Mouse (Mus musculus) myocyte (in vitro differentiated cells): ENCODE data around the gene Pacrg. TPM values are rescaled to one million over a fixed set of nuclear protein-coding genes. Genes with fewer than 3 reads are reported as not detected.

Source experiments
- H3K27me3 ChIP-seq: one replicate; pipeline ENCODE4 v1.6.1; 2011; ENCODE audit not compliant: control insufficient read depth, insufficient read depth, insufficient read length
- H3K36me3 ChIP-seq: one replicate; pipeline ENCODE4 v1.6.1; 2011; ENCODE audit not compliant: control insufficient read depth, insufficient read depth
- H3K4me2 ChIP-seq: one replicate; pipeline ENCODE4 v1.6.1; 2011; ENCODE audit warnings: low read depth, control low read depth
- H3K4me3 ChIP-seq: one replicate; pipeline ENCODE4 v1.5.1; 2011; ENCODE audit warnings: mild to moderate bottlenecking, control low read depth, moderate library complexity
- H3K79me2 ChIP-seq: one replicate; pipeline ENCODE4 v1.6.1; 2011; ENCODE audit not compliant: control insufficient read depth, insufficient read depth
- H3ac ChIP-seq: one replicate; pipeline ENCODE4 v1.6.1; 2011; ENCODE audit not compliant: control insufficient read depth, insufficient read length
- CEBPB ChIP-seq: IDR thresholded peaks from 2 replicates; pipeline ENCODE4 v1.6.1; 2011; ENCODE audit warnings: mild to moderate bottlenecking, moderate library complexity; ENCODE audit not compliant: poor library complexity, insufficient read depth, severe bottlenecking
- E2F4 ChIP-seq: IDR thresholded peaks from one replicate; pipeline ENCODE4 v1.6.1; 2011; ENCODE audit warnings: mild to moderate bottlenecking, control low read depth, moderate library complexity; ENCODE audit not compliant: insufficient read depth
- MAX ChIP-seq: IDR thresholded peaks from one replicate; pipeline ENCODE4 v1.6.1; 2011; ENCODE audit warnings: low read depth, mild to moderate bottlenecking, control low read depth
- MYOD1 ChIP-seq, 3 experiments: IDR thresholded peaks; one replicate each; pipeline ENCODE4 v1.6.1; 2011; ENCODE audit warnings: control low read depth in 2 of 3, low read depth in 2 of 3, mild to moderate bottlenecking in 2 of 3, moderate library complexity in 1 of 3; ENCODE audit not compliant: insufficient read length in 2 of 3, control insufficient read depth in 1 of 3
- MYOG ChIP-seq, 3 experiments: IDR thresholded peaks; one replicate each; pipeline ENCODE4 v1.6.1; 2011; ENCODE audit warnings: control low read depth in 2 of 3, low read depth in 2 of 3, mild to moderate bottlenecking in 2 of 3; ENCODE audit not compliant: insufficient read length in 2 of 3, control insufficient read depth in 1 of 3, insufficient read depth in 1 of 3
- POLR2A ChIP-seq: IDR thresholded peaks from one replicate; pipeline ENCODE4 v1.6.1; 2011; ENCODE audit warnings: low read depth, mild to moderate bottlenecking, control low read depth, moderate library complexity; ENCODE audit not compliant: insufficient read length
- POLR2AphosphoS2 ChIP-seq: IDR thresholded peaks from one replicate; pipeline ENCODE4 v1.6.1; 2011; ENCODE audit warnings: low read depth, control low read depth; ENCODE audit not compliant: insufficient read length
- REST ChIP-seq: IDR thresholded peaks from one replicate; pipeline ENCODE4 v1.6.1; 2011; ENCODE audit warnings: mild to moderate bottlenecking, control low read depth, moderate library complexity; ENCODE audit not compliant: insufficient read depth, insufficient read length
- SRF ChIP-seq: IDR thresholded peaks from one replicate; pipeline ENCODE4 v1.6.1; 2011; ENCODE audit warnings: low read depth; ENCODE audit not compliant: control insufficient read depth, insufficient read length
- TCF12 ChIP-seq: IDR thresholded peaks from one replicate; pipeline ENCODE4 v1.6.1; 2011; ENCODE audit warnings: mild to moderate bottlenecking, control low read depth; ENCODE audit not compliant: poor library complexity, insufficient read depth, severe bottlenecking
- TCF3 ChIP-seq: IDR thresholded peaks from one replicate; pipeline ENCODE4 v1.6.1; 2011; ENCODE audit warnings: low read depth, control low read depth; ENCODE audit not compliant: insufficient read length
- USF1 ChIP-seq: IDR thresholded peaks from one replicate; pipeline ENCODE4 v1.6.1; 2011; ENCODE audit warnings: low read depth, mild to moderate bottlenecking, control low read depth, moderate library complexity
- polyA plus RNA-seq: library from polyadenylated mRNA; unstranded; fragments of >200 nt; fragmentation: generic; extraction: Trizol; gene quantifications from one replicate; pipeline ENCODE4 v1.2.1, GENCODE M21; 2012; ENCODE audit warnings: missing spikeins

The Pacrg gene
- polyA plus RNA-seq, 1 experiment: 0.64 TPM

GRCm38 (mm10) chr17:10854207-10854606, 14.1 kb upstream of the Pacrg start:
- no peak overlapping the region for H3ac ChIP-seq
- H3K36me3 ChIP-seq: no peaks in the 10 kb centered on the region
- TF ChIP-seq REST: no peak
- TF ChIP-seq POLR2A: no peak
- no peak for TF ChIP-seq TCF3
- TF ChIP-seq SRF: no peak
- no peak for TF ChIP-seq USF1
- TF ChIP-seq MAX: no peak
- no peak for TF ChIP-seq POLR2AphosphoS2
- TF ChIP-seq TCF12: no peak
- TF ChIP-seq CEBPB: no peak
- TF ChIP-seq E2F4: no peak
- TF ChIP-seq MYOD1 (IDR thresholded peaks at IDR 0.05; ENCODE audit: control insufficient read depth in 1 of 3, insufficient read length in 2 of 3, low read depth in 2 of 3): no peak
- TF ChIP-seq MYOG (IDR thresholded peaks at IDR 0.05; ENCODE audit: control insufficient read depth in 1 of 3, insufficient read depth in 1 of 3, insufficient read length in 2 of 3, low read depth in 2 of 3): no peak
- no peak overlapping the region for H3K4me2 ChIP-seq
- H3K79me2 ChIP-seq: no peaks in the 10 kb centered on the region
- H3K27me3 ChIP-seq: no peaks in the 10 kb centered on the region
- H3K4me3 ChIP-seq: no peak overlapping the region

DNA sequence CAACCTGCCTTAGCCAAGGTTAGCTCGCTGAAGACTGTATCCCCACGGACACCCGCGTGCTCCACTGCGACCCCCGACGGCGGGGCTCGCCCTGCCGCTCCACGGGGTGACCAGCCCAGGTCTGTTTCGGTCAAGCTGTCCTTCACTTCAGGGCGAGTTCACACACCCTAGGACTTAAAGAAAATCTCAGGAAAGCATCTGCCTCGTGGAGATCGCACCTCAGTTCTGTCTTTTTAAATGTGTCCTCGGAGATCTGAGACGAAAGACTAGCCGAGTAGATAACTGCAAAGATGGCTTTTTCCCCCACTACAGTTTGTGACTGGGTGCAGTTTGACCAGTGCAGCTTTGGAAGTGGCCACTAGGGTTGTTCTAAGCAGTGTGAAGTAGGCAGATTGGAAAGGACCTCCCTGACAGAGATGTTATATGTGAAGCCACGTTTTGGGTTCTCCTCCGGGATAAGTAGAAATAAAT, 655 bp upstream of the Pacrg start:
- Histone ChIP-seq H3K27me3 (peaks cover 4% of the 10 kb centered on the region), H3K36me3 (no peaks in the 10 kb centered on the region), H3ac (peak overlapping the region; percentile 68), H3K79me2 (no peaks in the 10 kb centered on the region), H3K4me3 (peak overlapping the region; percentile 27), H3K4me2 (peak overlapping the region; percentile 78)
- no peak for TF ChIP-seq USF1
- TF ChIP-seq TCF3: no peak
- no peak for TF ChIP-seq SRF
- no peak for TF ChIP-seq POLR2AphosphoS2
- TF ChIP-seq CEBPB: no peak
- no peak for TF ChIP-seq POLR2A
- no peak for TF ChIP-seq MYOD1 (IDR thresholded peaks at IDR 0.05; ENCODE audit: control insufficient read depth in 1 of 3, insufficient read length in 2 of 3, low read depth in 2 of 3)
- TF ChIP-seq MYOG (IDR thresholded peaks at IDR 0.05; ENCODE audit: control insufficient read depth in 1 of 3, insufficient read depth in 1 of 3, insufficient read length in 2 of 3, low read depth in 2 of 3): no peak
- TF ChIP-seq TCF12: no peak
- no peak for TF ChIP-seq E2F4
- no peak for TF ChIP-seq MAX

- H3K79me2 ChIP-seq: no peaks in the 10 kb centered on the region
- no peaks in the 10 kb centered on the region for H3K27me3 ChIP-seq
- no peaks in the 10 kb centered on the region for H3K36me3 ChIP-seq
- H3K4me3 ChIP-seq: no peak overlapping the region
- H3ac ChIP-seq: no peak overlapping the region
- H3K4me2 ChIP-seq: no peak overlapping the region
- TF ChIP-seq USF1 (no peak), MYOG (IDR thresholded peaks at IDR 0.05; ENCODE audit: control insufficient read depth in 1 of 3, insufficient read depth in 1 of 3, insufficient read length in 2 of 3, low read depth in 2 of 3) (no peak), E2F4 (no peak), REST (no peak), TCF12 (no peak), POLR2AphosphoS2 (no peak), MAX (no peak)
Observed at GRCm38 (mm10) chr17:10818971-10819370, 21.1 kb downstream of the Pacrg start.

DNA sequence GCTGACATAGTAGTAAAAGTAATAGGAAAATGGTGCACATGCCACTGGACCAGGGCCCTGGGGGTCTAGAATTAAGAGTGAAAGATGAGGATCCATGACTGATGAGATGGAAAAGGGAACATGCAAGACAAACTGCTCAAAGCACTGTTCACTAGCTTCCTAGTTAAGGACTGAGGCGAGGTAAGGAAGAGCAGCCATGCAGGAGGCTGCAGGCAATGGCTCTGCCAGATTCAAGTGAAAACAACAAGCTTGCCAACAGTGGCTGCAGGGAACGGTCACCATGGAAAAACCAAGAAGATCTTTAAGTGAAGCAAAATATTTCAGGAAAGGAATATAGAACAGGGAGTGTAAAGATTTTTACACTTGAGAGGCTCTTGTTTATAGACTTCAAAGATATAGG, 31.5 kb downstream of the Pacrg start:
- H3K27me3 ChIP-seq: no peaks in the 10 kb centered on the region
- TF ChIP-seq MAX (no peak), E2F4 (no peak), TCF12 (no peak), USF1 (no peak), REST (no peak), MYOD1 (IDR thresholded peaks at IDR 0.05; ENCODE audit: control insufficient read depth in 1 of 3, insufficient read length in 2 of 3, low read depth in 2 of 3) (no peak), TCF3 (no peak), MYOG (IDR thresholded peaks at IDR 0.05; ENCODE audit: control insufficient read depth in 1 of 3, insufficient read depth in 1 of 3, insufficient read length in 2 of 3, low read depth in 2 of 3) (no peak), POLR2A (no peak), CEBPB (no peak), POLR2AphosphoS2 (no peak), SRF (no peak)
- H3K79me2 ChIP-seq: no peaks in the 10 kb centered on the region
- no peaks in the 10 kb centered on the region for H3K36me3 ChIP-seq
- H3K4me2 ChIP-seq: no peak overlapping the region
- no peak overlapping the region for H3K4me3 ChIP-seq
- H3ac ChIP-seq: no peak overlapping the region
